Mouse (Mus musculus) heart, postnatal 0 days (tissue): ENCODE measurements around the gene Tuba8. TPM values are rescaled to one million over a fixed set of nuclear protein-coding genes. Genes with fewer than 3 reads are reported as not detected.

Experiments
- ATAC-seq: fragments of 200-750 bp; cut with Nextera tagmentation; 2 replicates; pipeline ENCODE4 v1.8.0; 2017; ENCODE audit warnings: low read depth, moderate number of reproducible peaks, moderate library complexity; ENCODE audit not compliant: insufficient read depth
- DNase-seq: peaks from one replicate; pipeline ENCODE4 v3.0.0-alpha.2; 2016; ENCODE audit warnings: low spot score
- H3K27ac ChIP-seq: fragments of 300-500 bp; sonication (generic); 2 replicates; pipeline ENCODE4 v1.5.1; 2014; ENCODE audit warnings: low read depth, mild to moderate bottlenecking
- H3K27me3 ChIP-seq: fragments of 300-500 bp; sonication (generic); 2 replicates; pipeline ENCODE4 v1.6.1; 2014; ENCODE audit warnings: low read length, mixed read lengths; ENCODE audit not compliant: control insufficient read depth, insufficient read depth
- H3K36me3 ChIP-seq: fragments of 300-500 bp; sonication (generic); replicated peaks from 2 replicates; pipeline ENCODE4 v1.6.1; 2014; ENCODE audit warnings: low read length, mixed read lengths; ENCODE audit not compliant: control insufficient read depth, insufficient read depth
- H3K4me1 ChIP-seq: fragments of 300-500 bp; sonication (generic); 2 replicates; pipeline ENCODE4 v1.6.1; 2014; ENCODE audit warnings: antibody characterized with exemption; ENCODE audit not compliant: control insufficient read depth, insufficient read depth
- H3K4me2 ChIP-seq: fragments of 300-500 bp; sonication (generic); 2 replicates; pipeline ENCODE4 v1.6.1; 2014; ENCODE audit warnings: low read depth, mild to moderate bottlenecking, low read length, moderate library complexity
- H3K4me3 ChIP-seq: fragments of 300-500 bp; sonication (generic); 2 replicates; pipeline ENCODE4 v1.5.1; 2014; ENCODE audit warnings: low read depth, low read length
- H3K9ac ChIP-seq: fragments of 300-500 bp; sonication (generic); replicated peaks from 2 replicates; pipeline ENCODE4 v1.6.1; 2014; ENCODE audit warnings: low read depth, low read length, mixed read lengths
- H3K9me3 ChIP-seq: fragments of 300-500 bp; sonication (generic); replicated peaks from 2 replicates; pipeline ENCODE4 v1.6.1; 2016; ENCODE audit warnings: low read length; ENCODE audit not compliant: control insufficient read depth
- CTCF ChIP-seq: IDR thresholded peaks from 2 replicates; pipeline ENCODE4 v1.5.1; 2016; ENCODE audit warnings: antibody characterized with exemption, control low read depth, low read depth
- EP300 ChIP-seq: IDR thresholded peaks from 2 replicates; pipeline ENCODE4 v1.6.1; 2016; ENCODE audit warnings: antibody characterized with exemption, low read depth
- WGBS: fragments of 180-500 bp; shearing (Covaris S2); extraction: QIAGEN DNeasy Blood & Tissue Kit; methylation state at CpG from one replicate; pipeline ENCODE4 v1.1.7; 2014; 5-methylcytosine and 5-hydroxymethylcytosine counted together
- polyA plus RNA-seq: library from polyadenylated mRNA; unstranded; fragments of >200 nt; fragmentation: Nextera tagmentation; extraction: Ambion mirVana; gene quantifications from 2 replicates; pipeline ENCODE4 v1.2.1, GENCODE M21; 2015
- total RNA-seq: library from RNA; depleted of rRNA; stranded (reverse); fragments of >200 nt; gene quantifications from 2 replicates; pipeline ENCODE4 v1.2.3, GENCODE M21; 2014; ENCODE audit warnings: low replicate concordance; rRNA removed

Tuba8 gene
- total and polyA plus RNA-seq, 2 experiments from 2014 or later: 5.6 to 6.0 TPM

DNA sequence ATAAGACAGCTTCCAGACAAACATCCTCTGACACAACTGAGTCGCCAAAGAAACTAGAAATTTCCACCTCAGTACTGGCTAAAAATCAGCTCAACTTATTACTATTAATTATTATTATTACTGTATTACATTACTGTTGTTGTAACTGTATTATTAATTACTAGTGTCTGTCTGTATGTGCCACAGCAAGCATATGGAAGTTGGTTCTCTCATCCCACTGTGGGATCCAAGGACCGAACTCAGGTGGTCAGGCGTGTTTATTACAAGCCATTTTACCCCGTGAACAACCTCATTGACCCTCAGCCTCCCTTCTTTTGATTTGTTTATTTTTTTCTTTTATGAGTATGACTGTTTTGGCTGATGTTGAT lies 61.2 kb downstream of the Tuba8 start:
- no peak for TF ChIP-seq EP300
- no peak for TF ChIP-seq CTCF
- DNase-seq (no peak), ATAC-seq (0 out of 2 replicates have a peak, but pooled peaks have one; percentile 14)
- Histone ChIP-seq H3K9ac (no peak overlapping the region), H3K4me2 (peak overlapping the region; percentile 68; the same call in 1 of the 2 replicates), H3K9me3 (no peaks in the 10 kb centered on the region), H3K27me3 (no peaks in the 10 kb centered on the region), H3K4me3 (0 out of 2 replicates have a peak overlapping the region, but pooled peaks have one; percentile 56), H3K27ac (no peak overlapping the region), H3K36me3 (no peaks in the 10 kb centered on the region), H3K4me1 (no peaks in the 10 kb centered on the region)
- 5% methylated on average over 4 of the region's 4 CpGs for WGBS

- Histone ChIP-seq H3K27me3 (no peaks in the 10 kb centered on the region), H3K4me1 (no peaks in the 10 kb centered on the region), H3K4me2 (peak overlapping the region; percentile 68), H3K4me3 (peak overlapping the region; percentile 56), H3K9ac (no peak overlapping the region), H3K9me3 (no peaks in the 10 kb centered on the region), H3K36me3 (no peaks in the 10 kb centered on the region), H3K27ac (peak overlapping the region; percentile 66)
- WGBS: 10% methylated on average over 17 of the region's 17 CpGs
- TF ChIP-seq CTCF (peak; percentile 93), EP300 (no peak)
- DNase-seq (peak; percentile 86), ATAC-seq (peak; percentile 88)
Measured at GRCm38 (mm10) chr6:121272075-121272800, 61.7 kb downstream of the Tuba8 start.

- H3K4me2 ChIP-seq: no peak overlapping the region
- H3K9me3 ChIP-seq: no peaks in the 10 kb centered on the region
- DNase-seq (no peak), ATAC-seq (no peak)
- H3K4me3 ChIP-seq: no peak overlapping the region
- no peaks in the 10 kb centered on the region for H3K36me3 ChIP-seq
- no peaks in the 10 kb centered on the region for H3K27me3 ChIP-seq
- TF ChIP-seq CTCF (peak; percentile 23), EP300 (no peak)
- 81% methylated on average over 3 of the region's 3 CpGs for WGBS
- H3K9ac ChIP-seq: no peak overlapping the region
- H3K27ac ChIP-seq: no peak overlapping the region
- no peaks in the 10 kb centered on the region for H3K4me1 ChIP-seq
Measured at GRCm38 (mm10) chr6:121274356-121274755, 63.9 kb downstream of the Tuba8 start.

Other genes with a start within 250 kb of the Tuba8 start
- 79.3 and 94.8 TPM in 2 replicates for gene Mical3, start 79.7 kb upstream of the Tuba8 start, total RNA-seq
- 23.2 and 30.8 TPM in 2 replicates for gene Mical3, start 79.7 kb upstream of the Tuba8 start, polyA plus RNA-seq
- 17.5 and 20.2 TPM in 2 replicates for gene Pex26, start 27.0 kb upstream of the Tuba8 start, total RNA-seq
- 4.6 and 5.0 TPM in 2 replicates for gene Pex26, start 27.0 kb upstream of the Tuba8 start, polyA plus RNA-seq
- gene Usp18, start 35.2 kb downstream of the Tuba8 start, total RNA-seq: 8.3 and 13.3 TPM in 2 replicates
- gene Usp18, start 35.2 kb downstream of the Tuba8 start, polyA plus RNA-seq: 4.0 and 5.2 TPM in 2 replicates
- gene Slc6a13, start 89.5 kb downstream of the Tuba8 start, total RNA-seq: 3.8 and 7.3 TPM in 2 replicates
- gene Slc6a13, start 89.5 kb downstream of the Tuba8 start, polyA plus RNA-seq: 7.8 TPM in 2 replicates
- gene Slc6a12, start 132.4 kb downstream of the Tuba8 start, total RNA-seq: not detected in 2 replicates
- 0.22 TPM in 1 of 2 replicates, not detected in the other for gene Slc6a12, start 132.4 kb downstream of the Tuba8 start, polyA plus RNA-seq